Mouse (Mus musculus): ENCODE data around the gene Pgam1.
"Not testable (repeated sequence)": the region's sequence is repeated elsewhere in the genome, so short reads cannot be mapped to it uniquely, and the experiment has no call there.

The Pgam1 gene

DNA sequence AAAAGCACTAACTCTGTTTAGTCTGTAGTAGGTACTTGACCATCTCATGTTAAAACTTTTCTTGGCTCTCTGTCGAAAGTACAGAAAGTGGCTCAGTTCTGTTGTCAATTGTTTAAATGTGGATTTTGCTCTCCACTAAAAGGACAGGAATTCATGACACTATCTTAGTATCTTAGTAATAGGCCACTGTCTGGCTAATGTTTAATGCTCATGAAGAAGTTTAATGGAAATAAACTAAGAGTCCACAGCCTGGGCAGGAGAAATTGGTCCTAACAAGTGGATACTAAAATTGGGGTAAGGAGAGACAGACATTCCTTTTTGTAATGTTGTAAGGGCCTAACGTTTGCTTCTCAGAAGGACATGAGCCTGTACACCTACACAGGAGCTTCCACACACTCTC is 1.3 kb upstream of the Pgam1 start:
- no peak for DNase-seq (ENCODE audit: low spot score)

DNA sequence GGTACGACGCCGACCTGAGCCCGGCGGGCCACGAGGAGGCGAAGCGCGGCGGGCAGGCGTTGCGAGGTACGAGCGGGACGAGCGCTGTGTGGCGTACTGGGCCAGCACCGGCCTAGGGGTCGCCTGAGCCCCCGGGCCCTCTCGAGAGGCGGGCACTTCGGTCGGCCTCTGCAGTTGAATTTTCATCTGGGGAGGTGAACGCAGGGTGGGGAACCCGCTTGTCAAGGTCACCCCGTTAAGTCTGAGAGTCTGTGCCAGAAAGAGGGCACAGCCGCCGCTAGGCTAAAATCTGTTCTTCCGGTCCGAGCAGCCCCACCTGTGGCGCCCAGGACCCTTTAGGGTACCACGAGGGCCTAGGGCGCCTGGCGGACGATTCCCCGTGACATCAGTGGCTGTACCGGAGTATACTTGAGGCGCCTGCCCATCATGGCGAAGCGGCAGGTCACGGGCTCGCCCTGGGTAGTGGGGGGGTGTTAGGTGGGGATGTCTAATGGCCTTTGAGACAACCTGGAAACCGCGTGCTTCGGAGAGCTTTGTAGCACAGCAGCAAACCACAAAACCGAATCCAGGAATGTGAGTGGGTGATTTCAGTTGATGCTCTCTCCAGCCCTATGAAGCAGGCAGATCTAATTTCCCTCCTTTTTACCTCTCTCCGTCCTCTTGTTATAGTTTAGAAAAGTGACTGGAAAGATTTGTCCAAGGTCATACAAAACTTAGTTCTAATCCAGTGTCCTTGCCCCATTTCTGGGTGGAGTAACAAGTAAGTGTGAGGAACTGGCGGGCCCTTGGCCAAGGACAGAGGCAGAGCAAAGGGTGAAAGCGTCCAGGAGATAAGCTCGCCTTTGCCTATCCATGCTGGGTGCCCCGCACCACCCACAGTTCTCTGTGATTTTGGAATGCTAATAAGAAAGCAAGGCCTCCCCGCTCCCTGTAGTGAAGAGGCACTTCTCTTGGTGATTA is 678 bp downstream of the Pgam1 start:
- peak; percentile 61 for DNase-seq (ENCODE audit: low spot score)

DNA sequence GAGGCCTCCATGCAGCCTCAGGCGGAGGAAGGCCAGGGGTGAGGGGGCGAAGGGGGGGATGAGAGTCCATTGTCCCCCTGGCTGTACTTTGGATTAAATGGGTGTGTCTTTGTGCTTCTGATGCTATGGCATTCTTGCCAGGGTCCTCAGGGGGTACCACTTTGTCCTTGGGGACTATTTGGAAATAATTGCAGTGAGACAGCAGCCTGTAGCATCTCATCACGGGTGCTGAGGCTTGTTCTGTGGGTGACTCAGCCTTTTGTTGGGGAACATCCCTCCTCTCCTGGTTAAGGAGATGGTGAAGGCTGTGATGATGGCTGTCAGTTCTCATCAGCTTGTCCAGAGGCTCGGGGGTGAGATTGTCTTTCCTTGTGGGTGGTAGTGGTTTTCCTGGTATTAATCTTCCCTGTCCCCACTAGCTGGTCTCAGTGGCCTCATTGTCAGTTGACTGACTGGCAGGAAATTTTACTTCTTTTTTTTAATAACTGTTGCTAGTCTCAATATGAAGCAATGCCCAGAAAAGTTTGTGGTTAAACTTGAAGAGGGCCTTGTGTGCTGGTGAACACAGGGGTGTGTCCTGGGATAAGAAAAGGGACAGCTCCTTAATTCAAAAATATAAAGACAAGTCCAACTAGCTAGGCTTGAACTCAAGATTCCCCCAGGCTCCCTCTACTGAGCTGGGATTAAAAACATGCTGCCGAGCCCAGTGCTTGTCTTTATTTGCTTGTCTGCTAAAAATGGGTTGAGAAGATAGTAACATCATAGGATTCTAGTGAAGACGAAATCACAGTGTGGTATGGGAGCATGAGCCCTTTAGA is 2.3 kb downstream of the Pgam1 start:
- DNase-seq (ENCODE audit: low spot score): no peak

DNA sequence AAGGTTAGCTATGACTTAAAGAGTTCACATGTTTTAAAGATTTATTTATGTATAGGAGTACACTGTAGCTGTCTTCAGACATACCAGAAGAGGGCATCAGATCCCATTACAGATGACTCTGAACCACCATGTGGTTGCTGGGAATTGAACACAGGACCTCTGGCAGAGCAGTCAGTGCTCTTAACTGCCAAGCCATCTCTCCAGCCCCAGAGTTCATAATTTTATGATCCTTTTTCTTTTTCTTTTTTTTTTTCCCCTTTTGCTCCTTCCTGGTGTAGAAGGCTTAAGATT is 2.8 kb downstream of the Pgam1 start:
- not testable (repeated sequence) for DNase-seq (ENCODE audit: low spot score)

DNA sequence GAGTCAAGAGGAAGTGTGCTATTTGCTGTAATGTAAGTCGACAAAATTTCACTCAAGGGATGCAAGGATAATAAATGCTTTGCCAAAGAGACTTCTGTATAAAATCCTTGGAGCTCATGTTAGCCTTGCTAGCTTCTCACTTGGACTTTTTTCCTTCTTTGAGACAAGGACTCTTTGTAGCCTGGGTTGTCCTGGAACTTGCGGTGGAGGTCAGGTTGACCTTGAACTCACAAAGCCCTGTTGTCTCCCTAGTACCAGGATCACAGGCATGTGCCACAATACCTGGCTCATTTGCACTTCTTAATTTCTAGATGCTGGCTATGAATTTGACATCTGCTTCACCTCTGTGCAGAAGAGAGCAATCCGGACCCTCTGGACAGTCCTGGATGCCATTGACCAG is 3.6 kb downstream of the Pgam1 start:
- DNase-seq (ENCODE audit: low spot score): no peak

DNA sequence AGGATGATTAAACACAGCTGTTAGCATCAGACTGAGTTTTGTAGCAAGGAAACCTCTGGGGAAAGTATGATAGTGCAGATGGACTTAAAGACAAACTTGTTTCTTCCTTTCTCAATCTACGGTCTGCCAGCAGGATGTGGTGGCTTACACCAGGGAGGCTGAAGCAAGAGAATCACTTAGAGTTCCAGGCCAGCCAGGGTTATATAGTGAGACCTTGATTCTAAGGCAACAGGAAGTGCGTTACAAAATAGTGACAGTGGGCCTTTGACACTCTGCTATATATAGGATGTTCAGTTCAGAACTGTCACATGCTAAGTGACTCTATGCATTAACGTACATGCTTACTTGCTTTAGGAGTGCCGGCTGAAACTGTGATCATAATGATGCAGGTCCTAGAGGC is 5.1 kb downstream of the Pgam1 start:
- DNase-seq (ENCODE audit: low spot score): no peak

DNA sequence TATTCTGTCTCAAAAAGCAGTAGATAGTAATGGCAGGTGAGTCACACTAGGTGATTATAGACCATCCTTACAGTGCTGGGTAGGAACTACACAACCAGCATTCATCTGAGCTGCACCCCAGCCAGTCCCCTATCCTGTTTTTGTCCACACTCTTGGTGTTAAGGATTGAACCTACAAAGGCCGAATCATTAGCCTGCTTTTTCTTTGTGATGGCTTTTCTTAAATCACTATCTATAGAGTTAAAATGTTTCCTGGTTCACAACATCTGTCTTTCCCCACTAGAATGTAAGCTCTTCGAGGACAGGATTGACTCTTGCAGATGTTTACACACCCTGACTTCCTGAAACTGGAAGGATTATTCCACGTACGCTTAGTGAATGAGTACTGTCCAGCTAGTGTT is 7.7 kb downstream of the Pgam1 start:
- no peak for DNase-seq (ENCODE audit: low spot score)

DNA sequence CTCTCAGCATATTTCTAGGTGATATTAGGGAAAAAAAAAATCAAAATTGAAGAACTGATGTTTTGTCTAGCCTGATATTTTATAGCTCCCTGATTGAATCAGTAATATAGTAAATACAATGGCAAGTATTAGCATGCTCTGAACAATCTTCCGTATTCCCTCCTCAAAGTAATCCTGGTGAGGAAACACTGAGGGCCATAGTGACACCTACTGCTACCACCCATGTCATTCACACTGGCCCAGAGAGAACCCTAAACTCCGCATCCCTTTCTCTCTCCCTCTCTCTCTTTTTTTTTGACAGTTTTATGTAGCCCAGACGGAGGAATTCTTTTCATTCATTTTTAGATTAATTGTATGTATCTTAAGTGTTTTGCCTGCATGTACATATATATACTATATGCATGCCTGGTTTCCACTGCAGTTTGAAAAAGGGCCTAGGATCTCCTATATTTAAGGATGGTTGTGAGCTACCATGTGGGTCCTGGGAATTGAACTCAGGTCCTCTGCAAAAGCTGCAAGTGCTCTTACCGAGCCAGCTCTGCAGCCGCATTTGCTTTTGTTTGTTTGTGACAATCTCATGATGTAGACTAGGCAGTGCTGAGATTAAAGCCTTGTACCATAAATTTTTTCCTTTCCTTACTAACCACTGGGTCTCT is 8.8 kb downstream of the Pgam1 start:
- no peak for DNase-seq (ENCODE audit: low spot score)

DNA sequence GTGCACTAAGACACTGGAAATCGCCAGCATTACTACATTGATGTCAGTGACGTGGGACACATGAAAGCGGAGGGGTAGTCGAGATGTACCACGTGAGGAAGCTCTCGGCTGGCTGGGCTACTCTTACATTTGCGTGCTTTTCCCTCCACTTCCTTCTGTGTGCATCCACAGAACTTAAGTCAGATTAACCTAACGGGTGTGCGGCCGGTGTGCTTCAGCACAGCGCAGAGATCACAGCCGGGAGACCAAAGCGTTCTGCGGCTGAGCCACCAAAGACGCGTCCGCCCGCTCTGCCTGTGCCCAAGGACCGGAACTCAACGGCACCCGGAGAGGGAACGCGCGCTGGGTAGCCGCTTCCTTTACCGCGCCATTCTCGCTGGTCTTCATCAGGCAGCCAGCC is 21.0 kb downstream of the Pgam1 start:
- no peak for DNase-seq (ENCODE audit: low spot score)

DNA sequence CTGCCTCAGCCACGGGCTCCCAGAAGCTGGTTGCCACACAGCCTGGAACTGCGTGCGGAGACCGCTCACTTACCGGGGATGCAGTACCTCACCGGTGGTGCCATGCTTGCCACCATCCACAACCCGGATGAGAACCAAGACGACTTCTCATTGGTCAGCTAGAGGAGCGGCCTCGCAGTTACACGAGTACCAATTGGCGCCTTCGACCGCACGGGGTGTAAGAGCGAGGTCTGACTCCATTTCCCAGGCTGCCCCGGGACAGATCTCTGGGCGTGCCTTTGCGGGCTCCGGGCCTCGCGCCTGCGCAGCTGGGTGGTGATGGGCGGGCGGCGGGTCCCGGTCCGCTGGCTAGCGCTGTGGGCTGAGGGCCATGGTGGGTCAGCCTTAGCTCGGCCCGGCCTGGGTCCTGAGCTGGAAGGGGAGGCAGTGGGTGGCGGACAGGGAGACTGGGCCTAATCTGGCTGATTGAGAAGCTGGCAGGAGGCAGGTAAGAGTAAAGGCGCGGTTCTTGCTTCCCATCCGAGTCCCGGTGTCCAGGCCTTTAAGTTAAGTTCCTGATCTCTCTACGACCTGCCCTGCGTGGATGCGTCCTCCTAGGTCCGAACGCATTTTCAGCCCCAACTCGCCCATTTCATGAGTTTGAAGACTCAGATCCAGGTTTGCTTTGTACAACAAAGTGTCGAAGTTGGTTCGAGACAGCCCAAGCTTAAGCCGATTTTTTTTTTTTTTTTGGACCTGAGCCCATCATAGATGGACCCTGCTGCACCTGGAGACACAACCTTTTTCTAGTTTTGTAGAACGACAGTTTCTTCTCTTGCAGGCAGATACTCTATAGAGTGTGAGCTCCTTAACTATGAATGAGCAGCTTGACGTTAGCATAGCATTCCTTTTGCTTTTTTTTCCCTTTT is 21.7 kb downstream of the Pgam1 start, which contains the start of the genes Exosc1 and Zdhhc16:
Gene Exosc1 (minus strand): TSS at position 245 of the 908 bp plus-strand sequence.
Gene Zdhhc16 (plus strand): TSS at position 302 of the 908 bp plus-strand sequence.
- peak; percentile 99 for DNase-seq (ENCODE audit: low spot score)

DNA sequence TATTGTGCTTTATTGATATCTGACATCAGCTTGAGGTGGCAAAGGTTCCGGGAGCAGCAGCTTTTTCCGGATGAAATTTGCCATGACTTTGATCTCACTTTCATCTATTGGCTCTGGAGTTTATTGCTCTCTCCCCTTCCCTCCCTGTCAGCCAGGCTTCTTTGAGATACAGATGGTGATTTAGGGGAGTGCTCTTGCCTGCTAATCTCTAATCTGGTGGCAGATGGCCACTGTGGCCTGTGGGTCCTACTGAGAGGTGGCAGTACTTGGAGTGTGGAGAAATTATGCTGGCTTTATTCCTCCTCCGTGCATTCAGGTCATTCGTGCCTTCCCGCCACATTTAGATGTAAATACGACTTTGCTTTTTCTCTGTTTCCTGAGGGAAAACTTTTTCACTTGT is 22.4 kb downstream of the Pgam1 start:
- no peak for DNase-seq (ENCODE audit: low spot score)

DNA sequence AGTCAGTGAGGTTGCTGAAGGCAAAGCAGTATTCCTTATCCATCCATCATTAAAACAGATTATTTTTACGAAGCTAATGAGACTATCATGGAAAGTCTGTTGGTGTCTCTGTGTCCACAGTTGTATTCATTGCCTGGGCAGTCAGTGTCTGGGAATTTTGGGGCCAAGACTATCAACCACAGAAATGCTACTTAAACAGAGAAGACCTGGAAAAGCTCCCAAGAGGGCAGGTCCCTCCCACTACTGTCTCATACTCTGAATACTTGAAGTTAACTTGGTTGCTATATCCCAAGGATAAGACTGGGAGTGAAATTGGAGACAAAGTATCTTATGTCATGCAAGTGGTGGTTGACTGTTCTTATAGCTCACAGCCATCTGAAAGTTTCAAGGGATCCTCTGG is 24.2 kb downstream of the Pgam1 start:
- DNase-seq (ENCODE audit: low spot score): no peak

DNA sequence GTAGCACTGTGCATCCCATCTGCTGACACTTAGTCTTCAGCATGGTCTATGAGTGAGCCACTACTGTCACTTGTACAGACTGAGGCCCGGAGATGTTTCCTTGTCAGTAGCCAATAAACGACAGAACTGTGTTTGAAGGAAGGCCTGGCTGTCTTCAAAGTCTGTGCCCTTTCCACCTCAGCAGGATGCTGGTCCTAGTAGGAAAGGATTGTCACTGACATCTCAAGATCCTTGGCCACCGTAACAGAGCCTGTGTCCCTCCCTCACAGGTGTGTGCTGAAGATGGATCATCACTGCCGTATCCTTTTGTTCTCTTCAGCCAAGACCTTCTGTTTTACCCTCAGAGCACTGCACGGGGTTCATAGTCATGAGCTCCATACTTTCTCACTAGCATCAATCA is 26.8 kb downstream of the Pgam1 start:
- DNase-seq (ENCODE audit: low spot score): no peak

DNA sequence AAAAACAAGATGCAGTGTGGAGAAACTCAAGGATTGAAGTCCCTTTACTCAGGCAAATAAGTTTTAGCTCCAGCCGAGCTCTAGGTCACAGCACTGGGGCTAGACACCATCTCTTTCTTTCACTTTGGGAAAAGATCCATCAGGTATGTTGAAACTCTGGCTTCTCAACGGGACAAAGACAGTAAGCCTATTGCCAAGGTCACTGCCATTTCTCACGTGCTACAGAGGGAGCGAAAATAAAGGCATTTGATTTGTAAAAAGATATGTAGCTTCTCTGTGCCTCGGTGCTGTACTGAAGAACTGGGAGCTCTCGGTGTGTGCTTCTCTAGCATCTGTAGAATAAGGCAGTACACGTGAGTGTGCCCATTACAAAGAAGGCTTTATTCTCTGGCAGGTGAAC is 32.1 kb downstream of the Pgam1 start:
- DNase-seq (ENCODE audit: low spot score): no peak

DNA sequence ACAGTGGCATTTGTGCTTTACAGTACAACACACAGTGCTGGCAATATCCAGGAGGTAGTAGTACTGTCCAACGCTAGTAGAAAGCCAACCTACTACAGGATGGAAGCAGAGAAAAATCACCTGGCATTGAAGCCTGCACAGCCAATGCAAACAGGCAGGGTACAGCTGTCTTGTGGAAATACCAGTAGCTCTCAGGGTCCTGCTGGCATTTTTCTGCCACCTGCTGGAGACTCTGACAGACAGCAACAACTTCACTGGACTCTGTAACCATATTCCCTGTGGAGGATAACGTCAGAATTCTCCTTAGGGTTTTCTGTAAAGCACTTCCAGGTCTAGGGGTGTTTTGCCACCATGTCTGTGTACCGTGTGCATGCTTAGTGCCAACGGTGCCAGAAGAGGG is 40.6 kb downstream of the Pgam1 start:
- peak; percentile 45 for DNase-seq (ENCODE audit: low spot score)

DNA sequence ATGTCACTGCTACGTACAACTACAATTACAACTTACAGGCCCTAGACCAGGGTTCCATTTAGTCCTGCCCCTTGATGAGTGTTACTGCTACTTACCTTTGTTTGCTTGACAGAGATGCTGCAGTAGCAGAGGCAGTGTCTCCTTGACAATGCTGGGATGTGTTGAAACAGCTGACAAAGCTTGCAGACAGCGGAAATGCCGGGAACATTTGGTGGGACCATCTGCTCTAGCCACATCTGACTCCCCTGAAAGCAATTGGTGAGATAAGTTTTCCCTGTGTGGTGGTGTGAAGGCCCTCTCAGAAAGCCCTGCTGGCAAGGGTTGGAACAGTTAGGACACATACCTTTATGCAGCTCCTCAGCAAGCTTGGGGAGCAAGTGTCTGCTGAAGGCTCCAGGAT is 41.9 kb downstream of the Pgam1 start:
- DNase-seq (ENCODE audit: low spot score): no peak
